Mouse (Mus musculus) liver, embryonic 14.5 days (tissue): Measurements from ENCODE around the gene Decr2. TPM values are rescaled to one million over a fixed set of nuclear protein-coding genes. Genes with fewer than 3 reads are reported as not detected.

Source experiments
- ATAC-seq: fragments of 200-750 bp; cut with Nextera tagmentation; 2 replicates; pipeline ENCODE4 v1.8.0; 2017; ENCODE audit warnings: moderate number of reproducible peaks, mild to moderate bottlenecking, moderate library complexity; ENCODE audit not compliant: insufficient read depth
- DNase-seq, 3 experiments: peaks; one replicate each; pipeline ENCODE4 v3.0.0-alpha.2; 2012 to 2013; ENCODE audit warnings: low read depth in 3 of 3, low spot score in 3 of 3
- H3K27ac ChIP-seq: fragments of 300-500 bp; sonication (generic); 2 replicates; pipeline ENCODE4 v1.5.1; 2014; ENCODE audit warnings: moderate library complexity, mild to moderate bottlenecking, control low read depth, inconsistent platforms
- H3K27me3 ChIP-seq: fragments of 300-500 bp; sonication (generic); 2 replicates; pipeline ENCODE4 v1.6.1; 2014; ENCODE audit warnings: mild to moderate bottlenecking, low read length, moderate library complexity; ENCODE audit not compliant: control insufficient read depth, insufficient read depth
- H3K36me3 ChIP-seq: fragments of 300-500 bp; sonication (generic); replicated peaks from 2 replicates; pipeline ENCODE4 v1.6.1; 2014; ENCODE audit warnings: low read depth; ENCODE audit not compliant: control insufficient read depth, insufficient read depth
- H3K4me1 ChIP-seq, 2 experiments: fragments of 200-500 bp in 1 of 2; fragments of 300-500 bp in 1 of 2; sonication (generic) in 1 of 2; replicated peaks; 2 replicates each; pipeline ENCODE4 v1.6.1; 2012 to 2014; ENCODE audit warnings: antibody characterized with exemption in 1 of 2, inconsistent platforms in 1 of 2, low read length in 1 of 2; ENCODE audit not compliant: control insufficient read depth in 2 of 2, insufficient read depth in 2 of 2
- H3K4me2 ChIP-seq: fragments of 300-500 bp; sonication (generic); 2 replicates; pipeline ENCODE4 v1.6.1; 2014; ENCODE audit warnings: low read depth, mild to moderate bottlenecking, control low read depth, moderate library complexity
- H3K4me3 ChIP-seq, 2 experiments: fragments of 200-500 bp in 1 of 2; fragments of 300-500 bp in 1 of 2; sonication (generic) in 1 of 2; 2 replicates each; pipeline ENCODE4 v1.5.1; 2012 to 2014; ENCODE audit warnings: low read depth in 2 of 2, low read length in 2 of 2, mild to moderate bottlenecking in 2 of 2, control low read depth in 1 of 2, inconsistent platforms in 1 of 2, moderate library complexity in 1 of 2; ENCODE audit not compliant: insufficient read depth in 1 of 2
- H3K9ac ChIP-seq: fragments of 300-500 bp; sonication (generic); replicated peaks from 2 replicates; pipeline ENCODE4 v1.6.1; 2014; ENCODE audit warnings: mild to moderate bottlenecking, control low read depth, moderate library complexity
- H3K9me3 ChIP-seq: fragments of 300-500 bp; sonication (generic); 2 replicates; pipeline ENCODE4 v1.6.1; 2016; ENCODE audit warnings: low read length, mixed read lengths; ENCODE audit not compliant: control insufficient read depth
- CTCF ChIP-seq: IDR thresholded peaks from 2 replicates; pipeline ENCODE4 v1.5.1; 2016; ENCODE audit warnings: antibody characterized with exemption, low read depth, control low read depth
- EP300 ChIP-seq: IDR thresholded peaks from 2 replicates; pipeline ENCODE4 v1.6.1; 2016; ENCODE audit warnings: antibody characterized with exemption, low read depth
- WGBS: fragments of 180-500 bp; shearing (Covaris S2); extraction: QIAGEN DNeasy Blood & Tissue Kit; methylation state at CpG from one replicate; pipeline ENCODE4 v1.1.7; 2014; ENCODE audit not compliant: insufficient replicate concordance; 5-methylcytosine and 5-hydroxymethylcytosine counted together
- polyA plus RNA-seq, 2 experiments: library from polyadenylated mRNA; depleted of rRNA in 1 of 2; stranded (reverse) in 1 of 2; unstranded in 1 of 2; fragments of >200 nt; fragmentation: Nextera tagmentation in 1 of 2; extraction: Ambion mirVana in 1 of 2; gene quantifications; 2 replicates each; pipeline versions ENCODE4 v1.2.1 to v1.2.3; 2012 to 2014

The Decr2 gene
- polyA plus RNA-seq, 2 experiments = 5.5 to 6.8 TPM

DNA sequence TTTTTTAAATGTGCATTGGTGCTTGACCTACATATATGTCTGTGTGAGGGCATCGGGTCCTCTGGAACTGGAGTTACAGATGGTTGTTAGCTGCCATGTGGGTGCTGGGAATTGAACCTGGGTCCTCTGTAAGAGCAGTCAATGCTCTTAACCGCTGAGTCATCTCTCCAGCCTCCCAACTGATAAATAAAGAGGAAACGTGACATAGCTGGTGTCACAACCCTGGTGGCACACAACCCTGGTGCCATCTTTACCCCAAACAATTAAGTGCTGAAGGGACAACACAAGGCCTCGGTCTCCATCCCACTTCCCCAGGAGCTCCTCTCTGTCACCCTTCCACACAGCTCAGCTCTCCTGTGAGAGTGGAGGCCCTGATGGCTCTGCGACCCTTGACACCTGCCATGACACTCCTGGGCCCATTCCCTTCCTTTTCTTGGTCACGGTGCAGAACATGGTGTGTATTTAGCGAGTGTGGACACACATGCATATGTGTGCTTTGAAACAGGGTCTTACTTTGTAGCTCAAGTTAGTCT, 23.6 kb downstream of the Decr2 start:
- ATAC-seq = no peak
- TF ChIP-seq CTCF (no peak), EP300 (no peak)
- Histone ChIP-seq H3K27ac (no peak overlapping the region), H3K4me1 (peaks cover 0 to 6% of the 10 kb centered on the region in 2 experiments; a peak in 2 of 4 replicates), H3K4me3 (no peak overlapping the region), H3K36me3 (no peaks in the 10 kb centered on the region), H3K9ac (no peak overlapping the region), H3K9me3 (no peaks in the 10 kb centered on the region), H3K27me3 (peaks cover 41% of the 10 kb centered on the region), H3K4me2 (no peak overlapping the region)
- WGBS = 69% methylated on average over 7 of the region's 7 CpGs
- DNase-seq = no peak

DNA sequence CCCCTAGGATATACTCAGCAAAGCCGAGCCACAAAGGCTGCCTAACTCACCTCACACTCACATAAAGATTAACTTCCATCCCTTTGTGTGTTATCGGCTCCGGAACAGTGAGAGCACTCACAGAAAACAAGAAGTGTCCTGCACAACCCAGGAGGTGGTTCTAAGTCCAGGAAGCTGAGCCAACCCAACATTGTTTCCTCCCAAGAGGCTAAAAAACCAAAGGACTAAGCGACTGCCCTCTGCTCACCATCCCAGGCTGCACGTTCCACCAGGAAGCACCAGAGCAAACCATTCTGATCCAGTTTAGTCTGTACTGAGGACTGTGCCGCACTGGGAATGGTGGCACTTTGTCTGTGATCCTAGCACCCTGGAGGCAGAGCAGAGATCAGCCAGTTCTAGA, 25.2 kb downstream of the Decr2 start:
- DNase-seq = no peak
- Histone ChIP-seq H3K27me3 (peaks cover 33% of the 10 kb centered on the region), H3K9me3 (no peaks in the 10 kb centered on the region), H3K4me2 (no peak overlapping the region), H3K4me1 (peaks cover 0 to 3% of the 10 kb centered on the region in 2 experiments; a peak in 2 of 4 replicates), H3K36me3 (no peaks in the 10 kb centered on the region), H3K9ac (no peak overlapping the region), H3K4me3 (no peak overlapping the region), H3K27ac (no peak overlapping the region)
- no peak for ATAC-seq
- WGBS = 31% methylated on average over 6 of the region's 6 CpGs
- TF ChIP-seq CTCF = no peak

DNA sequence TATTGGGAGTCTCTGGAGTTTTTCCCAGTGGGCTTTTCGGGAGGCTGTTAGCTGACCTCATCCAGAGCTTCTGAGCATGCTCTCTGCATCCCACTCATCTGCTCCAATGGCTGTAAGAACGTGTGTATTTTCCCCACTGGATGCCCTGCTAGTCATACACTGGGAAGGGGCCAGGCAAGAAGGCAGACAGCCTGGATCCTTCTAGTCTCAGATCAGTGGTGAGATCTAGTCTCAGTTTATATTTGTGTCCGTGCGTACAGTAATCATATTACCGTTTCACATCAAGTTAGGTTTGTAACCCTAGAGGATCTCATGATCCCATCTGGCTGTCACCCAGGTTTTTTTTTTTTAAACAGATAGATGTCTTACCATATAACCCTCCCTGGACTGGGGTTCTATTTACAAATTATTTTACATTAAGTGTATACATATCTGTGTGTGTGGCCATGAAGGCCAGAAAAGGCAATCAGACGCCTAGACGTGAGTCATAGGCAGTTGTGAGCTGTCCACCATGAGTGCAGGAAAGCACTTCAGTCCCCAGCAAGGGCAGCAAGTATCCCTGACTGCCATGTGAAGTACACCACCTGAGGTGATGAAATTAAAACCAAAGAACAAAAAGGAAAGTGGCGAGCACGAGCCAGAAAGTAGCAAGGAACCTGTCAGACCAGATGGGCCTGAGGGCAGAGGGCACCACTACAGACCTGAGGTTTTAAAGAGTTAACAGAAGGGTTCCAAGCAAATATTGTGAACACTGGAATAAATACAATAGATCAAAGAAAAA, 32.2 kb downstream of the Decr2 start:
- 70% methylated on average over 9 of the region's 9 CpGs for WGBS

DNA sequence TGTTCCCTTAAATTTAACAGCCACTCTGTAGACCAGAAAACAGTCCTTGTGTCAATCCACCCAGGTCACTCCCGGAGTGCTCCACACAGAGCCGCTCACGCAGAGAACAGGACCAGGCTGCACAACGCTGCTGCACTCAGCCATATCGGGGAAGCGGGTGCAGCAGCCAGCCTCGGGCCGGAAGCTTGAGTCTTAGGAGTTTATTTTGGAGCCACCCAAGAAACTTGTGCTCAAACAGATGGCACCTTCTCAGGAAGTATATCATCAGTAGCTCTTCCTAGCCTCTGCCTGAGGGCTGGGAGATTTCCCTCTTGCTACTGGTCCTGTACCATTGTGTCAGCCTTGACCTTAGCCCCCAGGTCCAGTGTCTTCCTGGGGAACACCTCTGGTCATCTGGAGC, 32.9 kb downstream of the Decr2 start:
- no peak for ATAC-seq
- Histone ChIP-seq H3K36me3 (no peaks in the 10 kb centered on the region), H3K4me1 (peaks cover 2 to 10% of the 10 kb centered on the region in 2 experiments; a peak in 2 of 4 replicates), H3K4me2 (no peak overlapping the region), H3K9me3 (no peaks in the 10 kb centered on the region), H3K4me3 (no peak overlapping the region), H3K27me3 (no peaks in the 10 kb centered on the region), H3K27ac (no peak overlapping the region), H3K9ac (no peak overlapping the region)
- 79% methylated on average over 8 of the region's 8 CpGs for WGBS
- no peak for TF ChIP-seq EP300
- DNase-seq = no peak

More for the DNA sequence above, 32.2 kb downstream of the Decr2 start:
- H3K27me3 ChIP-seq = no peaks in the 10 kb centered on the region
- no peak overlapping the region for H3K9ac ChIP-seq
- H3K9me3 ChIP-seq = no peaks in the 10 kb centered on the region
- no peak for TF ChIP-seq CTCF
- no peak for TF ChIP-seq EP300
- H3K4me3 ChIP-seq = no peak overlapping the region
- DNase-seq = no peak
- ATAC-seq = no peak
- H3K27ac ChIP-seq = no peak overlapping the region
- H3K4me2 ChIP-seq = no peak overlapping the region
- peaks cover 2 to 10% of the 10 kb centered on the region in 2 experiments; a peak in 2 of 4 replicates for H3K4me1 ChIP-seq
- no peaks in the 10 kb centered on the region for H3K36me3 ChIP-seq

DNA sequence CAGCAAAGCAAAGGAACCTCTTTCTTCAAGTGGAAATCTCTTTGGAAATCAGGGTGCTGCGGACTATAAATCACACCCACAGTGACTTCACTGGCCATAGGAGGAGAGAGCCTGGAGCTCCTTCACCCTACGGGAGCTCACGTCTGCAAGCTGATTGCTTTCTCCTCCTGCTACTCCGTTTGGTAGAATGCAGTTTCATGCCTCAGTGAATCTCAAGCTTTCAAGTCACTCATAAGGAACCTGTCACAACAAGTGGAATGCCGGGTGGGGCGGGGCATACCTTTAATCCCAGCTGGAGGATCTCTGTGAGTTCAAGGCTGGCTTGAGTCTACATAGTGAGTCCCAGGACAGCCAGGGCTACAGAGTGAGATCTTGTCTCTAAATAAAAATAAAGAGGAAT, 35.0 kb downstream of the Decr2 start:
- ATAC-seq = no peak
- 62% methylated on average over 6 of the region's 6 CpGs for WGBS
- Histone ChIP-seq H3K9ac (no peak overlapping the region), H3K4me2 (no peak overlapping the region), H3K36me3 (no peaks in the 10 kb centered on the region), H3K4me3 (no peak overlapping the region), H3K4me1 (peaks cover 2 to 10% of the 10 kb centered on the region in 2 experiments; a peak in 2 of 4 replicates), H3K27me3 (no peaks in the 10 kb centered on the region), H3K27ac (no peak overlapping the region), H3K9me3 (no peaks in the 10 kb centered on the region)
- DNase-seq = no peak
- TF ChIP-seq CTCF = no peak
- TF ChIP-seq EP300 = no peak
